In the genomic region with DNA sequence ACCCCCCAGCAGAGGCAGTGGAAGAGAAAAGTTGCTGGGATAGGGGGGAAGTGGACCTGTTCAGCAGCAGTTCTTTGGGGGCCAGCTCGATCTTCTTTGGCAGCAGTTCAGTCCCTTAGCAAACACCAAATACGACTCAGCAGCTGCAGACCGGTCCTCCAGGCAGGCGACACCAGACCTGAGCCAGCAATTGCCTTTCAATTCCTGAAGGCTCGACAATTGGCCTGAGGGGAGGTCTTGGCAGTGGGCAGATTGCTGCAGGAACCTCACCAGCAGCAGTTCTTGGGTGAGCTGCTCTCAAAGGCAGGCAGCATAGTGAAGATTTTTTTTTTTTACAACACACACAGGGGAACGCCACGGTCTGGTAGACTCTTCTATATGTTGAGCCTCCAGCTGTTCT, we compare ENCODE assay signal across 30 mouse cellular contexts. TPM values are rescaled to one million over a fixed set of nuclear protein-coding genes. Genes with fewer than 3 reads are reported as not detected.
DNase-seq lines count a peak whose midpoint lies in the region; ATAC-seq and TF ChIP-seq lines count a peak whose summit lies in the region.
"Had no signal": no experiment of that assay in that cellular context is flagged by ENCODE, and none has a peak within 500 bp of the region (broad histone marks: within the 10 kb centered on the region; RNA-seq: fewer than 3 reads in every experiment).

No protein-coding gene starts in this region.

- H3K4me2 ChIP-seq in hindbrain, embryonic 14.5 days (replicated peaks), result no peak overlapping the region
- no peak overlapping the region for H3K4me2 ChIP-seq in midbrain, postnatal 0 days (ENCODE audit: low read depth, low read length, poor library complexity, severe bottlenecking)
- H3K4me2 ChIP-seq in midbrain, embryonic 13.5 days (replicated peaks), result no peak overlapping the region
- no peak overlapping the region for H3K4me2 ChIP-seq in forebrain, embryonic 11.5 days (ENCODE audit: low read depth, low read length, severe bottlenecking)
- no peak overlapping the region for H3K4me2 ChIP-seq in hindbrain, embryonic 13.5 days
- H3K4me2 ChIP-seq: limb, embryonic 12.5 days; liver, embryonic 12.5 days had no signal

- H3K27ac ChIP-seq in hindbrain, embryonic 10.5 days, result peak overlapping the region; percentile 60
- H3K27ac ChIP-seq in hindbrain, embryonic 14.5 days, result no peak overlapping the region
- H3K27ac ChIP-seq in midbrain, postnatal 0 days (ENCODE audit: low read depth, low read length), result no peak overlapping the region
- H3K27ac ChIP-seq in midbrain, embryonic 13.5 days, result no peak overlapping the region; the same call in 1 of the 2 replicates
- no peak overlapping the region for H3K27ac ChIP-seq in forebrain, embryonic 11.5 days (ENCODE audit: low read depth, low read length)
- H3K27ac ChIP-seq in hindbrain, embryonic 13.5 days, result peak overlapping the region; percentile 5
- H3K27ac ChIP-seq: heart, adult 2 months; limb, embryonic 12.5 days; liver, embryonic 12.5 days had no signal

- TF ChIP-seq CTCF in midbrain, postnatal 0 days (IDR thresholded peaks at IDR 0.05), result no peak

- WGBS in hindbrain, embryonic 10.5 days, result 17% methylated on average over 7 of the region's 7 CpGs
- 6% methylated on average over 7 of the region's 7 CpGs for WGBS in hindbrain, embryonic 14.5 days
- WGBS in midbrain, postnatal 0 days, result 10% methylated on average over 7 of the region's 7 CpGs
- 5% methylated on average over 7 of the region's 7 CpGs for WGBS in midbrain, embryonic 13.5 days
- WGBS in forebrain, embryonic 11.5 days, result 27% methylated on average over 7 of the region's 7 CpGs
- 6% methylated on average over 7 of the region's 7 CpGs for WGBS in hindbrain, embryonic 13.5 days

- H3K9ac ChIP-seq in hindbrain, embryonic 14.5 days, result no peak overlapping the region
- no peak overlapping the region for H3K9ac ChIP-seq in midbrain, postnatal 0 days (replicated peaks; ENCODE audit: low read length, poor library complexity, severe bottlenecking)
- no peak overlapping the region for H3K9ac ChIP-seq in midbrain, embryonic 13.5 days (replicated peaks)
- no peak overlapping the region for H3K9ac ChIP-seq in forebrain, embryonic 11.5 days (ENCODE audit: low read length)
- H3K9ac ChIP-seq in hindbrain, embryonic 13.5 days, result no peak overlapping the region
- H3K9ac ChIP-seq: limb, embryonic 12.5 days; liver, embryonic 12.5 days had no signal

- H3K27me3 ChIP-seq in hindbrain, embryonic 10.5 days (ENCODE audit: insufficient read depth, poor library complexity, severe bottlenecking), result peaks cover 99% of the 10 kb centered on the region
- peaks cover 64% of the 10 kb centered on the region for H3K27me3 ChIP-seq in hindbrain, embryonic 14.5 days (ENCODE audit: control insufficient read depth, insufficient read depth, low read length)
- H3K27me3 ChIP-seq in midbrain, postnatal 0 days (ENCODE audit: insufficient read depth, low read length), result peaks cover 35% of the 10 kb centered on the region
- peaks cover 84% of the 10 kb centered on the region for H3K27me3 ChIP-seq in midbrain, embryonic 13.5 days
- peaks cover 26% of the 10 kb centered on the region for H3K27me3 ChIP-seq in forebrain, embryonic 11.5 days (ENCODE audit: control insufficient read depth, insufficient read depth, low read length)
- peaks cover 85% of the 10 kb centered on the region for H3K27me3 ChIP-seq in hindbrain, embryonic 13.5 days

- peaks cover 75% of the 10 kb centered on the region for H3K4me1 ChIP-seq in hindbrain, embryonic 10.5 days (replicated peaks)
- H3K4me1 ChIP-seq in hindbrain, embryonic 14.5 days (replicated peaks; ENCODE audit: control insufficient read depth, insufficient read depth, low read length), result peaks cover 20% of the 10 kb centered on the region; the same call in 1 of the 2 replicates
- H3K4me1 ChIP-seq in midbrain, postnatal 0 days (ENCODE audit: insufficient read depth, low read length), result 0 out of 2 replicates have a peak, but pooled peaks cover 2% of the 10 kb centered on the region
- peaks cover 51% of the 10 kb centered on the region for H3K4me1 ChIP-seq in midbrain, embryonic 13.5 days (replicated peaks)
- peaks cover 16% of the 10 kb centered on the region for H3K4me1 ChIP-seq in forebrain, embryonic 11.5 days (replicated peaks; ENCODE audit: control insufficient read depth, insufficient read depth, low read length)
- H3K4me1 ChIP-seq in hindbrain, embryonic 13.5 days (replicated peaks), result peaks cover 66% of the 10 kb centered on the region
- H3K4me1 ChIP-seq: liver, embryonic 12.5 days had no signal

- H3K9me3 ChIP-seq in hindbrain, embryonic 10.5 days, result no peaks in the 10 kb centered on the region
- no peaks in the 10 kb centered on the region for H3K9me3 ChIP-seq in hindbrain, embryonic 14.5 days (ENCODE audit: control insufficient read depth, low read length)
- no peaks in the 10 kb centered on the region for H3K9me3 ChIP-seq in midbrain, postnatal 0 days (ENCODE audit: low read length)
- H3K9me3 ChIP-seq in midbrain, embryonic 13.5 days, result no peaks in the 10 kb centered on the region
- H3K9me3 ChIP-seq in forebrain, embryonic 11.5 days (ENCODE audit: control insufficient read depth, low read length), result no peaks in the 10 kb centered on the region
- H3K9me3 ChIP-seq in hindbrain, embryonic 13.5 days, result no peaks in the 10 kb centered on the region
- H3K9me3 ChIP-seq: limb, embryonic 12.5 days; liver, embryonic 12.5 days had no signal

- no peaks in the 10 kb centered on the region for H3K36me3 ChIP-seq in hindbrain, embryonic 10.5 days
- H3K36me3 ChIP-seq in hindbrain, embryonic 14.5 days (replicated peaks; ENCODE audit: control insufficient read depth, insufficient read depth), result no peaks in the 10 kb centered on the region
- no peaks in the 10 kb centered on the region for H3K36me3 ChIP-seq in midbrain, postnatal 0 days (ENCODE audit: insufficient read depth, low read length)
- no peaks in the 10 kb centered on the region for H3K36me3 ChIP-seq in midbrain, embryonic 13.5 days
- H3K36me3 ChIP-seq in forebrain, embryonic 11.5 days (ENCODE audit: control insufficient read depth, insufficient read depth, low read length), result no peaks in the 10 kb centered on the region
- H3K36me3 ChIP-seq in hindbrain, embryonic 13.5 days, result no peaks in the 10 kb centered on the region
- H3K36me3 ChIP-seq: limb, embryonic 12.5 days; liver, embryonic 12.5 days had no signal

- no peak for ATAC-seq in hindbrain, embryonic 14.5 days (ENCODE audit: low FRiP score)
- ATAC-seq in midbrain, postnatal 0 days (ENCODE audit: low FRiP score), result no peak
- no peak for ATAC-seq in midbrain, embryonic 13.5 days
- ATAC-seq in forebrain, embryonic 11.5 days (replicated peaks; ENCODE audit: low FRiP score), result no peak
- ATAC-seq in hindbrain, embryonic 13.5 days (ENCODE audit: low FRiP score), result no peak
- ATAC-seq: liver, embryonic 12.5 days had no signal

- H3K4me3 ChIP-seq in hindbrain, embryonic 10.5 days, result no peak overlapping the region
- no peak overlapping the region for H3K4me3 ChIP-seq in hindbrain, embryonic 14.5 days (replicated peaks; ENCODE audit: low read length)
- H3K4me3 ChIP-seq in midbrain, postnatal 0 days (ENCODE audit: low read depth, low read length), result no peak overlapping the region
- no peak overlapping the region for H3K4me3 ChIP-seq in midbrain, embryonic 13.5 days (replicated peaks)
- H3K4me3 ChIP-seq in forebrain, embryonic 11.5 days (ENCODE audit: low read depth, low read length), result no peak overlapping the region
- no peak overlapping the region for H3K4me3 ChIP-seq in hindbrain, embryonic 13.5 days
- H3K4me3 ChIP-seq: heart, adult 2 months; limb, embryonic 12.5 days; liver, embryonic 12.5 days had no signal

- no peak for DNase-seq in hindbrain, embryonic 10.5 days (ENCODE audit: low spot score)
- DNase-seq in hindbrain, embryonic 14.5 days (ENCODE audit: low spot score), result no peak
- DNase-seq in midbrain, postnatal 0 days (ENCODE audit: low spot score), result peak; percentile 61
- peak; percentile 65 for DNase-seq in forebrain, embryonic 11.5 days (ENCODE audit: low spot score)
- DNase-seq in spleen, adult 12 weeks (ENCODE audit: low spot score), result no peak
- no peak for DNase-seq in right cerebral cortex, adult 18-20 months
- DNase-seq: adrenal gland, postnatal 36 days; cerebellum, adult 18-20 months; cerebellum, postnatal 25 days; gastrocnemius, postnatal 25 days; heart, adult 2 months; heart, postnatal 36 days; kidney, adult 9 months; kidney, postnatal 25 days; lung, adult 2 months; lung, postnatal 4 days; thymus, adult 2 months had no signal

RNA-seq across cellular contexts. Expression of gene Aym1, which starts 7.3 kb away (rescaled TPM):
- polyA plus RNA-seq in hindbrain, embryonic 10.5 days (2016; fragmentation: Nextera tagmentation; extraction: Ambion mirVana), result not detected in 2 replicates
- not detected in 2 replicates for polyA plus RNA-seq in hindbrain, embryonic 14.5 days (2014; fragmentation: Nextera tagmentation; extraction: Ambion mirVana)
- not detected in 2 replicates for total RNA-seq in midbrain, postnatal 0 days (2014; rRNA removed)
- polyA plus RNA-seq in midbrain, postnatal 0 days (2015; fragmentation: Nextera tagmentation; extraction: Ambion mirVana), result not detected in 2 replicates
- polyA plus RNA-seq in midbrain, embryonic 13.5 days (2015; fragmentation: Nextera tagmentation; extraction: Ambion mirVana), result not detected in 2 replicates
- not detected in 2 replicates for polyA plus RNA-seq in forebrain, embryonic 11.5 days (2014; fragmentation: Nextera tagmentation; extraction: Ambion mirVana)
- polyA plus RNA-seq in hindbrain, embryonic 13.5 days (2015; fragmentation: Nextera tagmentation; extraction: Ambion mirVana), result not detected in 2 replicates
- total RNA-seq: adrenal gland, postnatal 36 days; gastrocnemius, postnatal 25 days; heart, adult 2 months; heart, postnatal 36 days; layer of hippocampus, adult 8-10 months; left cerebral cortex, adult 18-20 months; MEL; neutrophil, adult 5-6 weeks had no signal
- polyA plus RNA-seq: embryonic facial prominence, embryonic 11.5 days; heart, adult 2 months; heart, embryonic 14.5 days; intestine, embryonic 14.5 days; limb, embryonic 12.5 days; liver, embryonic 12.5 days; lung, adult 2 months; small intestine, adult 2 months; stomach, embryonic 14.5 days; thymus, adult 2 months had no signal

RNA-seq across cellular contexts. Expression of gene Sgsm1, which starts 39.2 kb away (rescaled TPM):
- polyA plus RNA-seq in hindbrain, embryonic 10.5 days (2016; fragmentation: Nextera tagmentation; extraction: Ambion mirVana), result 16.6 and 17.5 TPM in 2 replicates
- polyA plus RNA-seq in hindbrain, embryonic 14.5 days (2014; fragmentation: Nextera tagmentation; extraction: Ambion mirVana), result 14.8 and 15.0 TPM in 2 replicates
- total RNA-seq in midbrain, postnatal 0 days (2014; rRNA removed), result 52.9 and 53.4 TPM in 2 replicates
- 19.8 and 27.3 TPM in 2 replicates for polyA plus RNA-seq in midbrain, postnatal 0 days (2015; fragmentation: Nextera tagmentation; extraction: Ambion mirVana)
- 17.2 and 17.4 TPM in 2 replicates for polyA plus RNA-seq in midbrain, embryonic 13.5 days (2015; fragmentation: Nextera tagmentation; extraction: Ambion mirVana)
- polyA plus RNA-seq in forebrain, embryonic 11.5 days (2014; fragmentation: Nextera tagmentation; extraction: Ambion mirVana), result 14.4 and 15.7 TPM in 2 replicates
- polyA plus RNA-seq in hindbrain, embryonic 13.5 days (2015; fragmentation: Nextera tagmentation; extraction: Ambion mirVana), result 14.2 and 14.5 TPM in 2 replicates
- total RNA-seq: MEL; neutrophil, adult 5-6 weeks had no signal

Comparison
In these comparisons a context has a peak if more than half of its experiments do, and no peak if none do; other contexts are left out.
1. H3K27ac ChIP-seq: peak in hindbrain, embryonic 10.5 days (single experiment) and hindbrain, embryonic 13.5 days (single experiment); none in hindbrain, embryonic 14.5 days (single experiment), midbrain, postnatal 0 days (single experiment), midbrain, embryonic 13.5 days (single experiment) and forebrain, embryonic 11.5 days (single experiment).
2. DNase-seq: peak in midbrain, postnatal 0 days (single experiment) and forebrain, embryonic 11.5 days (single experiment); none in hindbrain, embryonic 10.5 days (single experiment), hindbrain, embryonic 14.5 days (single experiment), spleen, adult 12 weeks (single experiment) and right cerebral cortex, adult 18-20 months (single experiment).